Mouse (Mus musculus) myocyte (in vitro differentiated cells): ENCODE data around the gene Rptn. TPM values are rescaled to one million over a fixed set of nuclear protein-coding genes. Genes with fewer than 3 reads are reported as not detected.

Source experiments
- H3K27me3 ChIP-seq: one replicate; pipeline ENCODE4 v1.6.1; 2011; ENCODE audit not compliant: control insufficient read depth, insufficient read depth, insufficient read length
- H3K36me3 ChIP-seq: one replicate; pipeline ENCODE4 v1.6.1; 2011; ENCODE audit not compliant: control insufficient read depth, insufficient read depth
- H3K4me2 ChIP-seq: one replicate; pipeline ENCODE4 v1.6.1; 2011; ENCODE audit warnings: low read depth, control low read depth
- H3K4me3 ChIP-seq: one replicate; pipeline ENCODE4 v1.5.1; 2011; ENCODE audit warnings: mild to moderate bottlenecking, control low read depth, moderate library complexity
- H3K79me2 ChIP-seq: one replicate; pipeline ENCODE4 v1.6.1; 2011; ENCODE audit not compliant: control insufficient read depth, insufficient read depth
- H3ac ChIP-seq: one replicate; pipeline ENCODE4 v1.6.1; 2011; ENCODE audit not compliant: control insufficient read depth, insufficient read length
- CEBPB ChIP-seq: IDR thresholded peaks from 2 replicates; pipeline ENCODE4 v1.6.1; 2011; ENCODE audit warnings: mild to moderate bottlenecking, moderate library complexity; ENCODE audit not compliant: poor library complexity, insufficient read depth, severe bottlenecking
- E2F4 ChIP-seq: IDR thresholded peaks from one replicate; pipeline ENCODE4 v1.6.1; 2011; ENCODE audit warnings: mild to moderate bottlenecking, control low read depth, moderate library complexity; ENCODE audit not compliant: insufficient read depth
- MAX ChIP-seq: IDR thresholded peaks from one replicate; pipeline ENCODE4 v1.6.1; 2011; ENCODE audit warnings: low read depth, mild to moderate bottlenecking, control low read depth
- MYOD1 ChIP-seq, 3 experiments: IDR thresholded peaks; one replicate each; pipeline ENCODE4 v1.6.1; 2011; ENCODE audit warnings: control low read depth in 2 of 3, low read depth in 2 of 3, mild to moderate bottlenecking in 2 of 3, moderate library complexity in 1 of 3; ENCODE audit not compliant: insufficient read length in 2 of 3, control insufficient read depth in 1 of 3
- MYOG ChIP-seq, 3 experiments: IDR thresholded peaks; one replicate each; pipeline ENCODE4 v1.6.1; 2011; ENCODE audit warnings: control low read depth in 2 of 3, low read depth in 2 of 3, mild to moderate bottlenecking in 2 of 3; ENCODE audit not compliant: insufficient read length in 2 of 3, control insufficient read depth in 1 of 3, insufficient read depth in 1 of 3
- POLR2A ChIP-seq: IDR thresholded peaks from one replicate; pipeline ENCODE4 v1.6.1; 2011; ENCODE audit warnings: low read depth, mild to moderate bottlenecking, control low read depth, moderate library complexity; ENCODE audit not compliant: insufficient read length
- POLR2AphosphoS2 ChIP-seq: IDR thresholded peaks from one replicate; pipeline ENCODE4 v1.6.1; 2011; ENCODE audit warnings: low read depth, control low read depth; ENCODE audit not compliant: insufficient read length
- REST ChIP-seq: IDR thresholded peaks from one replicate; pipeline ENCODE4 v1.6.1; 2011; ENCODE audit warnings: mild to moderate bottlenecking, control low read depth, moderate library complexity; ENCODE audit not compliant: insufficient read depth, insufficient read length
- SRF ChIP-seq: IDR thresholded peaks from one replicate; pipeline ENCODE4 v1.6.1; 2011; ENCODE audit warnings: low read depth; ENCODE audit not compliant: control insufficient read depth, insufficient read length
- TCF12 ChIP-seq: IDR thresholded peaks from one replicate; pipeline ENCODE4 v1.6.1; 2011; ENCODE audit warnings: mild to moderate bottlenecking, control low read depth; ENCODE audit not compliant: poor library complexity, insufficient read depth, severe bottlenecking
- TCF3 ChIP-seq: IDR thresholded peaks from one replicate; pipeline ENCODE4 v1.6.1; 2011; ENCODE audit warnings: low read depth, control low read depth; ENCODE audit not compliant: insufficient read length
- USF1 ChIP-seq: IDR thresholded peaks from one replicate; pipeline ENCODE4 v1.6.1; 2011; ENCODE audit warnings: low read depth, mild to moderate bottlenecking, control low read depth, moderate library complexity
- polyA plus RNA-seq: library from polyadenylated mRNA; unstranded; fragments of >200 nt; fragmentation: generic; extraction: Trizol; gene quantifications from one replicate; pipeline ENCODE4 v1.2.1, GENCODE M21; 2012; ENCODE audit warnings: missing spikeins

The Rptn gene
- not detected for polyA plus RNA-seq

DNA sequence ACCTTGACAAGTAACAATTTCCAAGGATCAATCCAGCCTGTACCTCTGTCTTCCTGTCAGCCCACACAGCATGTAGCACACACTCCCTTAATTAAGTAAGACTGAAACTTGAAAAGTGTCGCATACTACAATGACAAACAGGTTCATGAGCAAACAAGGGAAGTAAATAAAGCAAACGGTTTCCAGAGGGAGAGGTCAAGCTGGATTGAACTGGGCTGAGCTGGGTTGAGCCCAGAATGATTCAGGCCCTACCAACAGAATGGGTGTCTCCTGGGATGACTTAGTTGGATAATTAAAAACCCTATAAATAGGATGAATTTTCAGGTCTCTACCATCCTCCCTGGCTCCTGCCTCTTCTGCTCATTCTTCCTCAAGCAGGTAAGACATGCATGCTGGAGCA lies at the start of gene Rptn:
Rptn (plus strand) TSS at position 334 of the 400 bp plus-strand sequence.
- H3ac ChIP-seq, result no peak within 1 kb of the TSS
- TF ChIP-seq POLR2AphosphoS2 (no peak), SRF (no peak), MAX (no peak), E2F4 (no peak), POLR2A (no peak), REST (no peak), MYOD1 (IDR thresholded peaks at IDR 0.05; ENCODE audit: control insufficient read depth in 1 of 3, insufficient read length in 2 of 3, low read depth in 2 of 3) (no peak), TCF3 (no peak)
- no peaks in the 10 kb centered on the region for H3K79me2 ChIP-seq
- H3K36me3 ChIP-seq, result no peaks in the 10 kb centered on the region
- H3K4me2 ChIP-seq, result no peak within 1 kb of the TSS
- no peaks in the 10 kb centered on the region for H3K27me3 ChIP-seq
- no peak within 1 kb of the TSS for H3K4me3 ChIP-seq

DNA sequence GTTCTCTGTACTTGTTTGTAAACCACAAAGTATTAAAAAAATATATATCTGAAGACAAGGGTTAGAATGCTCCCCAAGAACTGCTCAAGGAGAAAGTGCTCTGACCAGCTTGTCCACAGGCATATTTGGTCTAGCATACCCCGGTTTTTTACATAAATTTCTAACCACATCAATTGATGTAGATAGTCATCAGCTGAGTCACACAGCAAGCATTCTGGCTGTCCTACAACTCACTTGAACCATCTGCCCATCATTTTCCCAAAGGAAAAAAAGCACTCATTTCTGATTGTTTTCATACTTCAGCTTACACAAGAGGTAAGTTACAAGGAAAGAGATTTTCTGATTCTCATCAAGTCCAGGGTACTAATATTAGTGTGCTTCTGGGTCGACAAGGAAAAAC lies 46.6 kb upstream of the Rptn start:
- H3K27me3 ChIP-seq, result no peaks in the 10 kb centered on the region
- no peak overlapping the region for H3ac ChIP-seq
- H3K79me2 ChIP-seq, result no peaks in the 10 kb centered on the region
- no peak overlapping the region for H3K4me3 ChIP-seq
- H3K36me3 ChIP-seq, result no peaks in the 10 kb centered on the region
- TF ChIP-seq MYOG (IDR thresholded peaks at IDR 0.05; ENCODE audit: control insufficient read depth in 1 of 3, insufficient read depth in 1 of 3, insufficient read length in 2 of 3, low read depth in 2 of 3) (no peak), POLR2A (no peak), TCF3 (no peak), TCF12 (no peak), CEBPB (no peak), MAX (no peak), USF1 (no peak), SRF (no peak), REST (no peak), E2F4 (no peak), MYOD1 (IDR thresholded peaks at IDR 0.05; ENCODE audit: control insufficient read depth in 1 of 3, insufficient read length in 2 of 3, low read depth in 2 of 3) (no peak), POLR2AphosphoS2 (no peak)
- H3K4me2 ChIP-seq, result no peak overlapping the region

DNA sequence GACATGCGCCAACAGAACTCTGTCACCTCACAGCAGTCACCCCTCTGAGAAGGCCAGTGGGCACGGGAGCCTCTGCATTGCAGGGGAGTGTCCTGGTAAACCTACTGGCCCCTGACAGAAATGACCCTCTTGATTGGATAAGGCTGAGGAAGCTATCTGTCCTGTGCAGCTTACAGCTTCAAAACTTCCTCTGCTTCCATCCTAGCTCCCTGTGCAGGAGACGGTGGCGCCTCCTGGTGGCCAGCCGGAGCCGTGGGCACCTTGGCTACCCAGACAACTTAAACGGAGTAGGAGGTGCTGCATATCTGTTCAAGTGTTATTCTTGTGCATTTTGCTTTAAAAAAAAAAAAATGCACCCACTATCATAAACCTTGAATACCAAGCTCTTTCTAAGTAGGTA lies 33.5 kb upstream of the Rptn start:
- no peak for TF ChIP-seq MAX
- TF ChIP-seq MYOG (IDR thresholded peaks at IDR 0.05; ENCODE audit: control insufficient read depth in 1 of 3, insufficient read depth in 1 of 3, insufficient read length in 2 of 3, low read depth in 2 of 3), result no peak
- no peak for TF ChIP-seq TCF12
- no peak for TF ChIP-seq E2F4
- no peak for TF ChIP-seq USF1
- TF ChIP-seq POLR2AphosphoS2, result no peak
- no peak for TF ChIP-seq TCF3
- no peak for TF ChIP-seq MYOD1 (IDR thresholded peaks at IDR 0.05; ENCODE audit: control insufficient read depth in 1 of 3, insufficient read length in 2 of 3, low read depth in 2 of 3)
- TF ChIP-seq SRF, result no peak
- TF ChIP-seq REST, result no peak
- no peak for TF ChIP-seq CEBPB
- no peak for TF ChIP-seq POLR2A
- no peak overlapping the region for H3ac ChIP-seq
- H3K4me3 ChIP-seq, result no peak overlapping the region
- H3K36me3 ChIP-seq, result no peaks in the 10 kb centered on the region
- H3K27me3 ChIP-seq, result peaks cover 5% of the 10 kb centered on the region
- H3K4me2 ChIP-seq, result no peak overlapping the region
- no peaks in the 10 kb centered on the region for H3K79me2 ChIP-seq

DNA sequence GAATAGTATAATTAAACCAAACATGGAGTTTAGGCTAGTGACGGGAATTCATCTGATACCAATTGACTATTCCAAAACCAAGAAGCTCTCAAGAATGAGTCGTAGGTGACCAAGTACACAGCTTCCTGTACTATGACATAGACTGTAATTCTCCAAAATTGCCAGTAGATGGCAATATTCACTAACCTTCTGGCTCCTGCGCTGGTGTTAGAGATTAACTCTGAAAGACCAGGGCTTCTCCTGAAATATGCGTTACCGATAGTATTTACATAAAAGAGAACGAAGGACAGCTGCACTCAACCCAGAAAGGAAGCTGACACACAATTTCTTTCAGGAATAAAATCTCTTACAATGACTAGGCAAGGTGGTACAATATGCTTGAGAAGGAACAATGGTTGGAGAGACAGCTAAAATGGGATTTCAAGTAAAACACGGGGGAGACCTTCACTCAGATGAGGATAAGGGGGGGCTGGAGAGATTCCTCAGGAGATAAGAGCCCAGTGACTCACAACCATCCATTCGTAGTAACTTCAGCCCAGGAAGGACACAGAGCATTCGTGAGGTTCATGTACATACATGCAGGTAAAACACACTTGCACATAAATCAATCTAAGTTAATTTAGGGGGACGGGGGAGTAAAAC lies 31.4 kb upstream of the Rptn start:
- no peak overlapping the region for H3ac ChIP-seq
- TF ChIP-seq MYOG (IDR thresholded peaks at IDR 0.05; ENCODE audit: control insufficient read depth in 1 of 3, insufficient read depth in 1 of 3, insufficient read length in 2 of 3, low read depth in 2 of 3), result no peak
- TF ChIP-seq USF1, result no peak
- no peak for TF ChIP-seq TCF12
- no peak for TF ChIP-seq MYOD1 (IDR thresholded peaks at IDR 0.05; ENCODE audit: control insufficient read depth in 1 of 3, insufficient read length in 2 of 3, low read depth in 2 of 3)
- no peak for TF ChIP-seq TCF3
- no peak overlapping the region for H3K4me3 ChIP-seq

DNA sequence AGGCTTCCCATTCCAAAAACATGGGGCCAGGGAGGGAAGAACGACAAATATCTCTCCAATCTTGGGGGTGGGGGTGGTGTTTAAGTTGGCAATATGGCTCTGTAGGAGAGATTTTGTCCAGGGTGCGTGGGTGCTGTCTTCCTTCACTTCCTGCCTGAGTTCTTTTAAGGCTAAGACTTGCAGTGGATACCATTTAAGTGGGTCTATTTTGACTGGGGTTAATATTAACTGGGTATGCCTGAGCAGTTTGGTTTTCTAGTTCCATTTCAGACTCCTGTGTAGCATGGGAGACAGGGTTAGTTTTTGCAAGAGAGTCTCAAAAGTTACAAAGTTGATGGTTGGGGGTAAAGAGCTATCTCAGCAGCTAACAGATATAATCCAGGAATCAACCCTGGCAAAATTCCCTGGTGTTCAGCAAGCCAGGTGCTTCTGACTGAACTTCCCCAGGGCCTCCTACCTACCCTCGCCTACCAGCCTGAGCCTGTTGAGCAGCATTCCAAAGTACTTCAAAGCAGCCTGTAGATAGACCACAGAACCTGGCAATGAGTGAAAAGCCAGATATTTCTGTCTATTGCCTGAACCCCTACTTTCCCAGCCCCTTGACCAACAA lies 26.4 kb upstream of the Rptn start:
- Histone ChIP-seq H3K79me2 (no peaks in the 10 kb centered on the region), H3K27me3 (peaks cover 5% of the 10 kb centered on the region), H3ac (no peak overlapping the region), H3K4me3 (no peak overlapping the region), H3K36me3 (no peaks in the 10 kb centered on the region), H3K4me2 (no peak overlapping the region)
- TF ChIP-seq USF1 (no peak), TCF3 (no peak), SRF (no peak), REST (no peak), MYOG (IDR thresholded peaks at IDR 0.05; ENCODE audit: control insufficient read depth in 1 of 3, insufficient read depth in 1 of 3, insufficient read length in 2 of 3, low read depth in 2 of 3) (no peak), CEBPB (no peak), TCF12 (no peak), POLR2A (no peak), MAX (no peak), POLR2AphosphoS2 (no peak), E2F4 (no peak), MYOD1 (IDR thresholded peaks at IDR 0.05; ENCODE audit: control insufficient read depth in 1 of 3, insufficient read length in 2 of 3, low read depth in 2 of 3) (no peak)

More for the DNA sequence above, 31.4 kb upstream of the Rptn start:
- H3K4me2 ChIP-seq, result peak overlapping the region; percentile 20
- no peaks in the 10 kb centered on the region for H3K36me3 ChIP-seq
- no peaks in the 10 kb centered on the region for H3K79me2 ChIP-seq
- peaks cover 5% of the 10 kb centered on the region for H3K27me3 ChIP-seq
